Mouse (Mus musculus) ZHBTc4 (cell line): ENCODE results near the gene Nacad.

Experiments
- DNase-seq: peaks from one replicate; pipeline ENCODE4 v3.0.0-alpha.2; 2011; ENCODE audit warnings: low read depth, low spot score

Nacad gene

GRCm38 (mm10) chr11:6605491-6606399 is at the start of gene Nacad:
Nacad (minus strand) TSS chr11:6606053.
- peak; percentile 56 for DNase-seq

- peak; percentile 89 for DNase-seq
Measured at GRCm38 (mm10) chr11:6654903-6655302, 49.0 kb upstream of the Nacad start.

GRCm38 (mm10) chr11:6652978-6653377 is 47.1 kb upstream of the Nacad start:
- DNase-seq: peak; percentile 57

GRCm38 (mm10) chr11:6650519-6650918 is 44.7 kb upstream of the Nacad start:
- DNase-seq: no peak

DNA sequence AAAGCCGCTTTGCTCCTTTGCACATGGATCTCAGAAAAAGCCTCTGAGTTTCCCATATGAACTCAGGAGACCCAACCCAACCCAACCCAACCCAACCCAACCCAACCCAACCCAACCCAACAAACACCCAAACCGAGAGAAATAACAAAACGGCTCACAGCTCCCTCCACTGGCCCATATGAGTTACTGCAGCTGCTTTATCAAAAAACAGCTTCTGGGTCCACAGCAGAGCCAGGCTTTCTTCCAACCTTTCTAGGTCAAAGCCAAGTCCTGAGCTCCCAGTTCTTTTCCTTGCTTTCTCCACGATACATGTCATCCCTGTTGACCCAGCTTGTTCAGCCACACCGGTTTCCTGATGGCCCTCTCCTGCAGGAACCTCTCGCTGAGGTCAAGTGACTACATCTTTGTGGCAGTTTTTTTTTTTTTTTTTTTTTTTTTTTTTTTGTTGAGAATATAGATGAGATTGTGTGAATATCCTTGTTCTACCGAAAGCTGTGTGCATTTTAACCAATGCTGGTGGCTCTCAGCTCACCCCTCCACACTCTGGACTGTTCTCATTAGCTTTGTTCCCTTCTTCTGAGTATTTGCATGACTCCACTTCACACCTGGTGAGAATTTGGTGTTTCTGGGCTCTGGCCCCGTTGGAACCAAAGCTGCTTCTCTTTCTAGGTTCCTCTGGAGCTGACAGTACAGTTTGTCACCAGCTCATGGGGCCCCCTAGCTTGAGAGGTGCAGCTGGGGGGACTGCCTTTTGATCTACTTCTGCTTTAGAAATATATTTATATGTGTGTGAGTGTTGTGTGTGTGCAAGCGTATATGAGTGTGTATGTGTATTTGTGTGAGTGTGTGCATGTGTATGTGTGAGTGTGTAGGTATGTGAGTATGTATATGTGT is 42.2 kb upstream of the Nacad start:
- DNase-seq: peak; percentile 61

GRCm38 (mm10) chr11:6644566-6644965 is 38.7 kb upstream of the Nacad start:
- no peak for DNase-seq

DNA sequence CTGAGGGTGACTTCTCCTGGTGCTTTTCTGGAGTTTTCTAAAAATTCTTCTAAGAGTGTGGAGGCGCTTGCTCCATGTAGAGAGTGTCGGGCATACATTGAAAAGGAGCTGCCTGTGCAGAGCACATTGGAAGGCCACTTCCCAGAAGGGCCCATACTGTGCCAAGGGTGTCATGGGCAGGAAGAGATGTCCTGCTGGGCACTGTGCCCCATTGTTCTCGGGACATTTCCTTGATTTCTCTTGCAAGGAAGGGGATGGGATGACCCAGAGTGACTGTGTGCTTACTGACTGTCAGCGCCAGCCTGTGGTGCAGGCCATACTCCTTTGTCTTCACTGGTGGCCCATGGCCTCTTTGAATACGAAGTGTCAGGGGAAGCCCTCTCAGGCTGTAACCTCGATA is 33.2 kb upstream of the Nacad start:
- DNase-seq: no peak

DNA sequence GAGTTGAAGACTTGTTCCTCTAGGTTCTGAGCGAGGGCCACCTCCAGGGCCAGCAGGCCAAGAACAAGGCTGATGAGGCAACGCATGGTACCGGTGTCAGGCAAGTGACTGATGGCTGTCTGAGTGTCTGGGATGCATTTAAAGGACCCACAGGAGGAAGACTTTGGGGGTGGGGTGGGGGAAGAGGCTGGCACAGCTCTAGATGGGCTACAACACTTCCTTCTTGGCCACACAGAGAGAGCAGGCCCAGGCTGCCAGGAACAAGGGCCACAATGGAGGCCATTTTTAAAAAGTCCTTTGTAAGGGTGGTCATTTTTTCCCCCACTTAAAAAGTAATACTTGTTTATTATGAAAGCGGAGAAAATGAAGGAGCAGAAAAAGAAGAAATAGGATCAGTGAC is 32.7 kb upstream of the Nacad start, which contains the start of gene Wap:
TSS of gene Wap (minus strand) at position 101 of the 400 bp plus-strand sequence.
- DNase-seq: no peak

- peak; percentile 63 for DNase-seq
Measured at GRCm38 (mm10) chr11:6636150-6636549, 30.3 kb upstream of the Nacad start.

GRCm38 (mm10) chr11:6629655-6630054 is 23.8 kb upstream of the Nacad start:
- peak; percentile 57 for DNase-seq

- DNase-seq: peak; percentile 88
Measured at GRCm38 (mm10) chr11:6628568-6628967, 22.7 kb upstream of the Nacad start.

GRCm38 (mm10) chr11:6627731-6628130 is 21.9 kb upstream of the Nacad start:
- DNase-seq: no peak

DNA sequence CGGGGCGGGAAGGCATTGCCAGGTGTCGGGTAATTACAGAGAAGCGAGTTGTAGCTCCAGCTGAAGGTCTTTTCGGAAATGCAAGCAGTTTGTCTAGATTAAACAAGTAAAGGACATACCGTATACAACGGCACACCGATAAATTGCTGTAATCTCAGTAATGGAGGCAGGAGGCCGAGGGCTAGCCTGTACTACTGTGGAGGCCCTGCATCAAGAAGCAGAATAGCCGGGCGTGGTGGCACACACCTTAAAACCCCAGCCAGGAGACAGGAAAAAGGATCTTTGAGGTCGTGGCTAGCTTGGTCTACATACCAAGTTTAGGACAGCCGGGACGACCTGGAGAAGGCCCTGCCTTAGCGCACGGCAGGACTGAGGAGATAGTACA is 20.5 kb upstream of the Nacad start:
- no peak for DNase-seq

DNA sequence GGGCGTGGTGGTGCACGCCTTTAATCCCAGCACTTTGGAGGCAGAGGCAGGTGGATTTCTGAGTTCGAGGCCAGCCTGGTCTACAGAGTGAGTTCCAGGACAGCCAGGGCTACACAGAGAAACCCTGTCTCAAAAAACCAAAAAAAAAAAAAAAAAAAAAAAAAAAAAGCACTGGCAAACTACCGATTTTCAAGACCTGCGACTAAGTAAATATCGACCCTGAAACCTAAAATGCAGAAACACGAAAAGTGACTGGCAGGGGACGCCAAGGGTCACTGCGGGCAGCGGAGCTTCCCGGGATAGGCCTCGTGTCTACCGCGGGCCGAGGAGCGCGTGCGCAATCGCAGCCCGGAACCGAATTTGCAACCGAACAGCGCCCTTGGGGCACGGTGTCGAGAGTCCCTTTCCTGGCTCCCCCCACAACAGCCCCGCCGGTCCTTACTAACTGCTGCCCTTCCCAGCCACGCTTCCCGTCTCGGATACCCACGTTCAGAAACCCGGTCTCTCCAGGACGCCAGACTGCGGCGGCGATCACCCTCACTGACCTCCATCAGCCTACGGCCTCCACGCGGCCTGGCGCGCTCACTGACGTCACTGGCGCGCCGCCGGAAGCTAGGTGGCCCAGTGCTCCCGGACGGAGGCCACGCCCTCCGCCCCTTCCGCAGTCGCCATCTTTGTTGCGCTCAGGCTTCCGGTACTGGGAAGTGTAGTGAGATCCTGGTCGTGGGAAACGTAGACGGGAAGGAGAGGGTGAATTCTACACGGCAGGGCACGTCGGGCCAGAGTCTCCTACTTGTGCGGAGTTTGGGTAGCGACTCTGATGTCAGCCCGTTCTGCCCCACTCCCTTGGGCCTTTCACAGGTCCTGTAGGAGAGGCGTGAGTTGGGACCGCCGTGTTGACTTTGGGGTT is 19.9 kb upstream of the Nacad start, which contains the start of gene Tbrg4:
TSS of gene Tbrg4 (minus strand) at position 590 of the 910 bp plus-strand sequence.
- DNase-seq: peak; percentile 98

GRCm38 (mm10) chr11:6624619-6625382 is 18.9 kb upstream of the Nacad start:
- peak; percentile 60 for DNase-seq

GRCm38 (mm10) chr11:6623704-6624103 is 17.9 kb upstream of the Nacad start:
- DNase-seq: peak; percentile 51

DNA sequence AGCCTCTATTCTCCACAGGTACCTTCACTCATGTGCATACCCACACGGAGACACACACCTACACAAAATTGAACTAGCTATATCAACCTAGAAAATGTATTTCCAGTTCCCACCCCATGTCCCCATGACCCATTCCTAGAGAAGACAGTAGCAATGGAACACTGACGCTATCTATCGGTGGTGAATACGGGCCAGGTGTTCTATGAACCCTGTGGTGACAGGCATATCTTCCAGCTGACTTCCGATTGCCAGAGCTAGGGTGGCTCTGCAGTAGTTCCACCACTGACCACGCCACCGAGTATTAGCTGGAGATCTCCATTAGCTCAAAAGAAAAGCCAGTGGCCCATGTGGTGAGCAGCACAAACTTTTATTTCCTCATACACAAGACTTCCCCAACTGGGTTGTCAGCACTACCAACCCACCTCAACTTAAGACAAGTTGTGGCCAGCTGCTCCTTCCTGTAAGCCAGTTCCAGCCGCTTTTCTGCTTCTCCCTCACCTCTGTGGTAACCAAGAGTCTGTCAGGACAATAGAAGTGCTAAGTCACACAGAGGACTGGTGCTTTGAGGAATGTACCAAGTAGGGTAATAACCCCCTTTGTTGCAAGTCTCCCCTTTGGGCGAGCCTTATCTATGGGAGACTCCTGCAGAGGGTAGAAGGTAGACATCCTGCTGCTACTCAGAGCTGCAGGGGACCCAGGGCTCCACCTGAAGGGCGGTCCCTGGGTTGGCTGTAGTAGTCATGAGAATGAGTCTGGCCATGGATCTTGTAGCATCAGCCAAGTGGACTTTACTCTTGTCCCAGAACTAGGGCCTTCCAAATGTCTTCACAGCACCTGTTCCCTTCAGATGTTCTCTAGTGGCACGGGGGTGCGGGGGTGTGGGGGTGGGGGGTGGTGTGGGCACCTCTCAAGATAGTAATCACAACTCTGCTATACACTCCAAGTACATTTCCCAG is 9.7 kb upstream of the Nacad start:
- peak; percentile 88 for DNase-seq

DNA sequence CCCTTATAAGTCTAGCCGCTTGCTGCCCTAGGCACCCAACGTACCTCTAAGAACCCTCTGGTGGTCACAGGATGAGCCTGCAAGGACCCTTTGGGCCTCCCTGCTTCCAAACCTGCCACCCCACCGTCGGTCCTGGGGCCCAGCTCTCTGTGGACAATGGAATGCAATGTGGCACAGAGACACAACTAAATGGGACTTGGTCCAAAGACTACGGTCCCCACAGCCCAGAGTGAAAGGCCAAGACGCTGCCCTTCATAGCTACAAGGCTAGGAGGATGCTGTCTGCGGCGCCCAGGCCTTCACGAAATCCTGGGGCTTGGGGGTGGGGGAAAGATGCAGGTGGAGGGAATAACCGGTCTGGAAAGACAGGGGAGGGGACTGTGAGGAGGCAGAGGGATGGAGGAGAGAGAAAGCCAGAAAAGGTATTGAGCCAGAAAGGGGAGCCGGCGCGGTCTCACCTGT is 802 bp downstream of the Nacad start:
- DNase-seq: no peak

GRCm38 (mm10) chr11:6604604-6604936 is 1.3 kb downstream of the Nacad start:
- no peak for DNase-seq
